Mouse (Mus musculus): ENCODE results near the gene Spats2. TPM values are rescaled to one million over a fixed set of nuclear protein-coding genes. Genes with fewer than 3 reads are reported as not detected.

Spats2 gene
- polyA plus RNA-seq, 1 experiment from 2014 or later: 72.7 TPM

GRCm38 (mm10) chr15:99222794-99223584 lies 97.3 kb downstream of the Spats2 start:
- Histone ChIP-seq H3K4me3 (peak overlapping the region; percentile 39), H3K27ac (no peak overlapping the region), H3K9me3 (replicated peaks) (no peaks in the 10 kb centered on the region), H3K4me1 (peaks cover 39% of the 10 kb centered on the region), H3K4me2 (replicated peaks) (peak overlapping the region; percentile 60), H3K27me3 (peaks cover 88% of the 10 kb centered on the region), H3K36me3 (no peaks in the 10 kb centered on the region), H3K9ac (peak overlapping the region; percentile 32; the same call in 1 of the 2 replicates)
- no peak for ATAC-seq (ENCODE audit: low FRiP score)
- 5% methylated on average over 18 of the region's 18 CpGs for WGBS

- Histone ChIP-seq H3K9ac (peak overlapping the region; percentile 32; the same call in 1 of the 2 replicates), H3K4me1 (peaks cover 39% of the 10 kb centered on the region), H3K4me3 (peak overlapping the region; percentile 39), H3K27ac (no peak overlapping the region), H3K9me3 (replicated peaks) (no peaks in the 10 kb centered on the region), H3K36me3 (no peaks in the 10 kb centered on the region), H3K4me2 (replicated peaks) (peak overlapping the region; percentile 60), H3K27me3 (peaks cover 95% of the 10 kb centered on the region)
- WGBS: under 1% methylated on average over 40 of the region's 46 CpGs
- ATAC-seq (ENCODE audit: low FRiP score): no peak
Measured at GRCm38 (mm10) chr15:99223585-99224207, 98.0 kb downstream of the Spats2 start.

DNA sequence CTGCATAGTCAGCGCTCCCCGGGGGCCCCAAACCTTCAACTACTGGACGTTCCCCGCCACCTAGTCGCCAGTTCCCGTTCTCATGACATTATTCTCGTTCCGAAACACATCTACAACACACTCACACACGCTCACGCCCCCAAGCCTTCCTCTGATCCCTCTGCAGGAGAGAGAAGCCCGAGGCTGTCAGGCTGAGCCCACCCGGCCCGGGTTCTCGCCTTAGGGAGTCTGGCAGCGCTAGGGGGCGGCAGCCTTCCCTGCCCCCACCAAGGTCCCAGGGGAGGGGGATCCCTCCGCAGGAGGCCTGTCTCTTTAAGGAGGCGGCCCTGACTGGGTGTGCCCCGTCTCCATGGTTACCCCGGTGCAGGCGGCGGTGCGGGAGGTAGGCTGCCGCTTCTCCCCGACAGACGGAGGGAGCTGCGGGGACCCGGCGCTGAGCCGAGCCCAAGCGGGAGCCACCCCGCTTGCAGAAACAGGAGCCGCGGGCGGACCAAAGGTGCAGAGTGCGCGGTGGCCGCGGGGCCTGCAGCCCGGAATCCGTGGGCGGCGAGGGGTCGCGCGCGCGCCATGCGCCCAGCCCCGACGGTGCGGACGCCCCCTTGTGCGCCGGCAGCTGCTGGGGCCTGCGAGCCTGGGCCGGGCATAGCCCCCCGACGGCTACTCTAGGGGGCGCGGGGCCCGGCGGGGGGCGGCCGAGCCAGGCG lies 98.6 kb downstream of the Spats2 start, which contains the start of gene Kcnh3:
Kcnh3 (plus strand) TSS at position 654 of the 704 bp plus-strand sequence.
- under 1% methylated on average over 46 of the region's 66 CpGs for WGBS
- Histone ChIP-seq H3K27me3 (peaks cover 99% of the 10 kb centered on the region), H3K27ac (no peak within 1 kb of the TSS), H3K4me1 (peaks cover 39% of the 10 kb centered on the region), H3K36me3 (no peaks in the 10 kb centered on the region), H3K4me2 (replicated peaks) (peak within 1 kb of the TSS; percentile 60), H3K9ac (peak within 1 kb of the TSS; percentile 52), H3K4me3 (peak within 1 kb of the TSS; percentile 39), H3K9me3 (replicated peaks) (no peaks in the 10 kb centered on the region)
- ATAC-seq (ENCODE audit: low FRiP score): 0 out of 2 replicates have a peak, but pooled peaks have one; percentile 35

DNA sequence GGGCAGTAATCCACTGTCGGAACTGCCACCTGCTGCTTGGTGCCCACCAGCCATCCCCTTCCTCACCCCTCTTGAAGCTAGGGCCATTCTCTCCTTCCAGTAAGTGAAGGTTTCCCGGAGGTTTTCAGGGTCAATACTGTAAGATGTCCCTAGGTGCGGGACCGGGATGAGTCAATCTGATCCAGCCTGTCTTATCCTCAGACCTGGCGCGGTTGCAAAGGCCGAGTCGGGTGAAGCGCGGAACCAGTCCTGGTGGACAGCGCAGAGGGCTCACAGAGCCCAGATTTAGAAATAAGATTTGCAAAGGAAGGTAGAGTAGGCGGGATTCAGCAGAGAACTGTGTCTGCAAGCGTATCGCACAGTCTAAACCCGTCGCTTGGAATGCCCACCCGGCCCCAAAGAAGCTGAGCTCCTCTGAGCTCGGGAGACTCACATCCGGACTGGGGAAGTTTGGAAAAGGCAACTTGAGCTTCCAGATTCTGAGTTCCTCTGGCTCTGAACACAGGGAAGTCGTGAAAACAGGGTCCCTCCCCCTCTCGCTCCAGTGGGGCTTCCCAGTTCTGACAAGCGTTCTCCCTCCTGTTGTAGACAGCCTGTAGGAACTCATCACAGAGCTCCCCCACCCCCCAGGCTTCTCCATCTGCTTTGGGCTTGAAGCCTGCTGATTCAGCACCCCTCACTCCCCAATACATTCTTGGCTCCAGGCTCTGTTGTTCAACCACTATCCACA lies 99.5 kb downstream of the Spats2 start:
- H3K27ac ChIP-seq: no peak overlapping the region
- H3K4me1 ChIP-seq: peaks cover 39% of the 10 kb centered on the region
- no peaks in the 10 kb centered on the region for H3K9me3 ChIP-seq (replicated peaks)
- 0 out of 2 replicates have a peak overlapping the region, but pooled peaks have one; percentile 52 for H3K9ac ChIP-seq
- under 1% methylated on average over 22 of the region's 22 CpGs for WGBS
- ATAC-seq (ENCODE audit: low FRiP score): no peak
- no peaks in the 10 kb centered on the region for H3K36me3 ChIP-seq
- H3K4me2 ChIP-seq (replicated peaks): peak overlapping the region; percentile 60
- H3K27me3 ChIP-seq: peaks cover 99% of the 10 kb centered on the region
- H3K4me3 ChIP-seq: peak overlapping the region; percentile 39

- H3K4me2 ChIP-seq (replicated peaks): 0 out of 2 replicates have a peak overlapping the region, but pooled peaks have one; percentile 60
- H3K4me3 ChIP-seq: peak overlapping the region; percentile 39; the same call in 1 of the 2 replicates
- ATAC-seq (ENCODE audit: low FRiP score): no peak
Measured at GRCm38 (mm10) chr15:99226090-99226489, 100.4 kb downstream of the Spats2 start.

GRCm38 (mm10) chr15:99231998-99232397 lies 106.3 kb downstream of the Spats2 start:
- Histone ChIP-seq H3K9ac (no peak overlapping the region), H3K27me3 (peaks cover 58% of the 10 kb centered on the region), H3K36me3 (no peaks in the 10 kb centered on the region), H3K4me1 (peaks cover 2% of the 10 kb centered on the region; the same call in 1 of the 2 replicates), H3K4me2 (replicated peaks) (no peak overlapping the region), H3K9me3 (replicated peaks) (no peaks in the 10 kb centered on the region), H3K27ac (no peak overlapping the region), H3K4me3 (no peak overlapping the region)
- ATAC-seq (ENCODE audit: low FRiP score): no peak
- 69% methylated on average over 10 of the region's 10 CpGs for WGBS

More at GRCm38 (mm10) chr15:99226090-99226489, 100.4 kb downstream of the Spats2 start:
- Histone ChIP-seq H3K4me1 (peaks cover 39% of the 10 kb centered on the region), H3K9ac (no peak overlapping the region), H3K27me3 (peaks cover 98% of the 10 kb centered on the region), H3K9me3 (replicated peaks) (no peaks in the 10 kb centered on the region), H3K36me3 (no peaks in the 10 kb centered on the region), H3K27ac (no peak overlapping the region)
- WGBS: 19% methylated on average over 14 of the region's 14 CpGs

DNA sequence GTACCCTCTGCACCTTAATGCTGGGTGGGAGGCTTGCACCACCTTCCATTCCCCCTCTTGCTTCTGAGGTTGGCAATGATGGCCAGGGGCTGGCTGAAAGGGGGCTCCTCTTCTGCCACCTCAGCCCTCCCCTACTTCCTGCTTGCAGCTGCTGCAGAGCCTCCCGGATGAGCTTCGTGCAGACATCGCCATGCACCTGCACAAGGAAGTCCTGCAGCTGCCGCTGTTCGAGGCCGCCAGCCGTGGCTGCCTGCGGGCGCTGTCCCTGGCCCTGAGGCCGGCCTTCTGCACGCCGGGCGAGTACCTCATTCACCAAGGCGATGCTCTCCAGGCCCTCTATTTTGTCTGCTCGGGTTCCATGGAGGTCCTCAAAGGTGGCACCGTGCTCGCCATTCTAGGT lies 108.0 kb downstream of the Spats2 start:
- Histone ChIP-seq H3K4me1 (peaks cover 2% of the 10 kb centered on the region), H3K9ac (no peak overlapping the region), H3K27me3 (peaks cover 41% of the 10 kb centered on the region), H3K4me2 (replicated peaks) (no peak overlapping the region), H3K27ac (no peak overlapping the region), H3K9me3 (replicated peaks) (no peaks in the 10 kb centered on the region), H3K4me3 (no peak overlapping the region), H3K36me3 (no peaks in the 10 kb centered on the region)
- no peak for ATAC-seq (ENCODE audit: low FRiP score)
- WGBS: 67% methylated on average over 17 of the region's 17 CpGs

GRCm38 (mm10) chr15:99234326-99235010 lies 108.8 kb downstream of the Spats2 start:
- Histone ChIP-seq H3K4me3 (no peak overlapping the region), H3K36me3 (no peaks in the 10 kb centered on the region), H3K9me3 (replicated peaks) (no peaks in the 10 kb centered on the region), H3K4me2 (replicated peaks) (no peak overlapping the region), H3K27me3 (peaks cover 34% of the 10 kb centered on the region), H3K9ac (0 out of 2 replicates have a peak overlapping the region, but pooled peaks have one; percentile 2), H3K27ac (no peak overlapping the region), H3K4me1 (peaks cover 2% of the 10 kb centered on the region)
- WGBS: 51% methylated on average over 12 of the region's 12 CpGs
- ATAC-seq (ENCODE audit: low FRiP score): no peak

DNA sequence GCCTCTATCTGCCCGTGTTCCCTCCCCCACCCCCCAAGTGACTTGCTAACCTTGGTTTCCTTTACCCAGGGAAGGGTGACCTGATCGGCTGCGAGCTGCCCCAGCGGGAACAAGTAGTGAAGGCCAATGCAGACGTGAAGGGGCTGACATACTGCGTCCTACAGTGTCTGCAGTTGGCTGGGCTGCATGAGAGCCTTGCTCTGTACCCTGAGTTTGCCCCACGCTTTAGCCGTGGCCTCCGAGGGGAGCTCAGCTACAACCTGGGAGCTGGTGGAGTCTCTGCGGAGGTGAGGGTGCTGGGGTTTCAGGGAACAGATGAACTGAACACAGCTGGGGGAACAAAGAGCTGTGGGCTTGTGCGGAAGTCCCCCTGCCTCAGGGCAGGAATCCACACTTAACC lies 112.3 kb downstream of the Spats2 start:
- Histone ChIP-seq H3K27me3 (peaks cover 10% of the 10 kb centered on the region), H3K9me3 (replicated peaks) (no peaks in the 10 kb centered on the region), H3K4me1 (peaks cover 2% of the 10 kb centered on the region), H3K27ac (no peak overlapping the region), H3K36me3 (peaks cover 26% of the 10 kb centered on the region), H3K9ac (no peak overlapping the region), H3K4me3 (no peak overlapping the region), H3K4me2 (replicated peaks) (no peak overlapping the region)
- 59% methylated on average over 11 of the region's 11 CpGs for WGBS
- ATAC-seq (ENCODE audit: low FRiP score): no peak

GRCm38 (mm10) chr15:99240129-99240528 lies 114.4 kb downstream of the Spats2 start:
- 75% methylated on average over 4 of the region's 4 CpGs for WGBS
- no peak overlapping the region for H3K4me3 ChIP-seq
- peaks cover 48% of the 10 kb centered on the region for H3K36me3 ChIP-seq

GRCm38 (mm10) chr15:99241249-99241648 lies 115.5 kb downstream of the Spats2 start:
- no peaks in the 10 kb centered on the region for H3K9me3 ChIP-seq (replicated peaks)
- WGBS: 81% methylated on average over 4 of the region's 4 CpGs
- H3K27ac ChIP-seq: no peak overlapping the region
- no peak for ATAC-seq (ENCODE audit: low FRiP score)
- H3K36me3 ChIP-seq: peaks cover 57% of the 10 kb centered on the region
- no peak overlapping the region for H3K9ac ChIP-seq
- no peak overlapping the region for H3K4me2 ChIP-seq (replicated peaks)
- H3K4me1 ChIP-seq: no peaks in the 10 kb centered on the region; the same call in 1 of the 2 replicates
- H3K4me3 ChIP-seq: no peak overlapping the region
- no peaks in the 10 kb centered on the region for H3K27me3 ChIP-seq

More at GRCm38 (mm10) chr15:99240129-99240528, 114.4 kb downstream of the Spats2 start:
- H3K27ac ChIP-seq: no peak overlapping the region
- no peaks in the 10 kb centered on the region for H3K9me3 ChIP-seq (replicated peaks)
- H3K27me3 ChIP-seq: no peaks in the 10 kb centered on the region
- no peaks in the 10 kb centered on the region; the same call in 1 of the 2 replicates for H3K4me1 ChIP-seq
- no peak overlapping the region for H3K4me2 ChIP-seq (replicated peaks)
- H3K9ac ChIP-seq: no peak overlapping the region
- no peak for ATAC-seq (ENCODE audit: low FRiP score)

Data from hindbrain, embryonic 12.5 days (tissue).